Mouse (Mus musculus): ENCODE measurements around the gene Slc22a12.

- no peak for TF ChIP-seq CTCF (IDR thresholded peaks at IDR 0.05; ENCODE audit: insufficient read depth, low read length)
- TF ChIP-seq POLR2A (IDR thresholded peaks at IDR 0.05; ENCODE audit: borderline replicate concordance, extremely low read depth, low read depth, low read length), result no peak
Observed at GRCm38 (mm10) chr19:6569021-6569420, 26.2 kb upstream of the Slc22a12 start.

Data from lung, adult 2 months (tissue).